Mouse (Mus musculus) bone marrow macrophage, adult 2 months (primary cell): ENCODE measurements around the gene Tpk1.
"Not testable (repeated sequence)": the region's sequence is repeated elsewhere in the genome, so short reads cannot be mapped to it uniquely, and the experiment has no call there.

Experiments
- CTCF ChIP-seq: IDR thresholded peaks from 2 replicates; pipeline ENCODE4 v1.5.1; 2012; ENCODE audit warnings: low read depth, mild to moderate bottlenecking, low read length, moderate library complexity
- POLR2A ChIP-seq: IDR thresholded peaks from 2 replicates; pipeline ENCODE4 v1.6.1; 2012; ENCODE audit warnings: mild to moderate bottlenecking, low read depth, low read length, borderline replicate concordance

GRCm38 (mm10) chr6:43506686-43507385 lies 159.2 kb downstream of the Tpk1 start:
- TF ChIP-seq CTCF, POLR2A: not testable (repeated sequence)
